Mouse (Mus musculus) ovary, adult 10 weeks (tissue): Measurements from ENCODE around the gene Gm21312. TPM values are rescaled to one million over a fixed set of nuclear protein-coding genes. Genes with fewer than 3 reads are reported as not detected.

Experiments
- polyA plus RNA-seq: library from polyadenylated mRNA; stranded (reverse); fragments of 350-450 nt; fragmentation: Illumina TruSeq; extraction: RNeasy Lipid Tissue Mini Kit (QIAGEN cat#74804); gene quantifications from one replicate; pipeline ENCODE4 v1.2.3, GENCODE M21; 2014

Gene Gm21312
- polyA plus RNA-seq, result not detected

DNA sequence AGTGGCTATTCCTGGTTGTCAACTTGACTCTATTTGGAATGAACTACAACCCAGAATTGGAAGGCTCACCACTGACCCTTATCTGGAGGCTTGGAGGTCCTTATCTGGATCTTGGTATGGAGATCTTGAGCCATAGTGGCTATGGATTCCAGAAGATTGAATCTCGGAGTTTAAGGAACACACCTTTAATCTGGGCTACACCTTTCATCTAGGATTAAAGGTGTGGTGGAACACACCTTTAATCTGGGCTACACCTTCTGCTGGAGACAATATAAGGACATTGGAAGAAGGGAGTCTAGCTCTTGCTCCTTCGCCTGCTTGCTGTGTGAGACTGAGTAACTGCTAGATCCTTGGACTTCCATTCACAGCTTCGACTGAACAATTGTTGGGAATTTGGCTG, at the start of gene Gm21312:
Gene Gm21312, plus strand, starts transcription at position 301 of the 400 bp plus-strand sequence.

DNA sequence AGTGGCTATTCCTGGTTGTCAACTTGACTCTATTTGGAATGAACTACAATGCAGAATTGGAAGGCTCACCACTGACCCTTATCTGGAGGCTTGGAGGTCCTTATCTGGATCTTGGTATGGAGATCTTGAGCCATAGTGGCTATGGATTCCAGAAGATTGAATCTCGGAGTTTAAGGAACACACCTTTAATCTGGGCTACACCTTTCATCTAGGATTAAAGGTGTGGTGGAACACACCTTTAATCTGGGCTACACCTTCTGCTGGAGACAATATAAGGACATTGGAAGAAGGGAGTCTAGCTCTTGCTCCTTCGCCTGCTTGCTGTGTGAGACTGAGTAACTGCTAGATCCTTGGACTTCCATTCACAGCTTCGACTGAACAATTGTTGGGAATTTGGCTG, 34.1 kb upstream of the Gm21312 start, which contains the start of gene Gm21293:
Gene Gm21293, plus strand, starts transcription at position 301 of the 400 bp plus-strand sequence.

DNA sequence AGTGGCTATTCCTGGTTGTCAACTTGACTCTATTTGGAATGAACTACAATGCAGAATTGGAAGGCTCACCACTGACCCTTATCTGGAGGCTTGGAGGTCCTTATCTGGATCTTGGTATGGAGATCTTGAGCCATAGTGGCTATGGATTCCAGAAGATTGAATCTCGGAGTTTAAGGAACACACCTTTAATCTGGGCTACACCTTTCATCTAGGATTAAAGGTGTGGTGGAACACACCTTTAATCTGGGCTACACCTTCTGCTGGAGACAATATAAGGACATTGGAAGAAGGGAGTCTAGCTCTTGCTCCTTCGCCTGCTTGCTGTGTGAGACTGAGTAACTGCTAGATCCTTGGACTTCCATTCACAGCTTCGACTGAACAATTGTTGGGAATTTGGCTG, 25.6 kb upstream of the Gm21312 start, which contains the start of gene Gm6763:
Gene Gm6763, plus strand, starts transcription at position 301 of the 400 bp plus-strand sequence.

DNA sequence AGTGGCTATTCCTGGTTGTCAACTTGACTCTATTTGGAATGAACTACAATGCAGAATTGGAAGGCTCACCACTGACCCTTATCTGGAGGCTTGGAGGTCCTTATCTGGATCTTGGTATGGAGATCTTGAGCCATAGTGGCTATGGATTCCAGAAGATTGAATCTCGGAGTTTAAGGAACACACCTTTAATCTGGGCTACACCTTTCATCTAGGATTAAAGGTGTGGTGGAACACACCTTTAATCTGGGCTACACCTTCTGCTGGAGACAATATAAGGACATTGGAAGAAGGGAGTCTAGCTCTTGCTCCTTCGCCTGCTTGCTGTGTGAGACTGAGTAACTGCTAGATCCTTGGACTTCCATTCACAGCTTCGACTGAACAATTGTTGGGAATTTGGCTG, 17.1 kb upstream of the Gm21312 start, which contains the start of gene Gm8764:
Gene Gm8764, plus strand, starts transcription at position 301 of the 400 bp plus-strand sequence.

DNA sequence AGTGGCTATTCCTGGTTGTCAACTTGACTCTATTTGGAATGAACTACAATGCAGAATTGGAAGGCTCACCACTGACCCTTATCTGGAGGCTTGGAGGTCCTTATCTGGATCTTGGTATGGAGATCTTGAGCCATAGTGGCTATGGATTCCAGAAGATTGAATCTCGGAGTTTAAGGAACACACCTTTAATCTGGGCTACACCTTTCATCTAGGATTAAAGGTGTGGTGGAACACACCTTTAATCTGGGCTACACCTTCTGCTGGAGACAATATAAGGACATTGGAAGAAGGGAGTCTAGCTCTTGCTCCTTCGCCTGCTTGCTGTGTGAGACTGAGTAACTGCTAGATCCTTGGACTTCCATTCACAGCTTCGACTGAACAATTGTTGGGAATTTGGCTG, 8.6 kb upstream of the Gm21312 start, which contains the start of gene Gm21304:
Gene Gm21304, plus strand, starts transcription at position 301 of the 400 bp plus-strand sequence.

DNA sequence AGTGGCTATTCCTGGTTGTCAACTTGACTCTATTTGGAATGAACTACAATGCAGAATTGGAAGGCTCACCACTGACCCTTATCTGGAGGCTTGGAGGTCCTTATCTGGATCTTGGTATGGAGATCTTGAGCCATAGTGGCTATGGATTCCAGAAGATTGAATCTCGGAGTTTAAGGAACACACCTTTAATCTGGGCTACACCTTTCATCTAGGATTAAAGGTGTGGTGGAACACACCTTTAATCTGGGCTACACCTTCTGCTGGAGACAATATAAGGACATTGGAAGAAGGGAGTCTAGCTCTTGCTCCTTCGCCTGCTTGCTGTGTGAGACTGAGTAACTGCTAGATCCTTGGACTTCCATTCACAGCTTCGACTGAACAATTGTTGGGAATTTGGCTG, 8.4 kb downstream of the Gm21312 start, which contains the start of gene Gm20765:
Gene Gm20765, plus strand, starts transcription at position 301 of the 400 bp plus-strand sequence.

DNA sequence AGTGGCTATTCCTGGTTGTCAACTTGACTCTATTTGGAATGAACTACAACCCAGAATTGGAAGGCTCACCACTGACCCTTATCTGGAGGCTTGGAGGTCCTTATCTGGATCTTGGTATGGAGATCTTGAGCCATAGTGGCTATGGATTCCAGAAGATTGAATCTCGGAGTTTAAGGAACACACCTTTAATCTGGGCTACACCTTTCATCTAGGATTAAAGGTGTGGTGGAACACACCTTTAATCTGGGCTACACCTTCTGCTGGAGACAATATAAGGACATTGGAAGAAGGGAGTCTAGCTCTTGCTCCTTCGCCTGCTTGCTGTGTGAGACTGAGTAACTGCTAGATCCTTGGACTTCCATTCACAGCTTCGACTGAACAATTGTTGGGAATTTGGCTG, 16.9 kb downstream of the Gm21312 start, which contains the start of gene Gm4340:
Gene Gm4340, plus strand, starts transcription at position 301 of the 400 bp plus-strand sequence.

Other genes starting within 250 kb of the Gm21312 start
- not detected for gene Gm21293, start 34.0 kb upstream of the Gm21312 start, polyA plus RNA-seq
- not detected for gene Gm6763, start 25.5 kb upstream of the Gm21312 start, polyA plus RNA-seq
- gene Gm8764, start 17.0 kb upstream of the Gm21312 start, polyA plus RNA-seq, result not detected
- not detected for gene Gm21304, start 8.5 kb upstream of the Gm21312 start, polyA plus RNA-seq
- not detected for gene Gm20765, start 8.5 kb downstream of the Gm21312 start, polyA plus RNA-seq
- not detected for gene Gm4340, start 17.0 kb downstream of the Gm21312 start, polyA plus RNA-seq